Mouse (Mus musculus) testis, postnatal 14 days (tissue): ENCODE measurements around the gene Abhd14a.
A peak's percentile ranks its signal among the peaks of the same experiment; 100 is the strongest.

Source experiments
- DNase-seq: peaks from one replicate; pipeline ENCODE4 v3.0.0; 2021; ENCODE audit warnings: low spot score

The Abhd14a gene

GRCm38 (mm10) chr9:106410086-106410650, 37.3 kb downstream of the Abhd14a start:
- DNase-seq: no peak

- no peak for DNase-seq
Measured at GRCm38 (mm10) chr9:106409096-106409495, 38.4 kb downstream of the Abhd14a start.

GRCm38 (mm10) chr9:106406443-106407078, 40.9 kb downstream of the Abhd14a start:
- peak; percentile 63 for DNase-seq

- no peak for DNase-seq
Measured at GRCm38 (mm10) chr9:106405275-106405674, 42.2 kb downstream of the Abhd14a start.

- no peak for DNase-seq
Measured at GRCm38 (mm10) chr9:106402607-106403375, 44.7 kb downstream of the Abhd14a start.

GRCm38 (mm10) chr9:106402149-106402548, 45.3 kb downstream of the Abhd14a start:
- no peak for DNase-seq

GRCm38 (mm10) chr9:106399808-106400207, 47.7 kb downstream of the Abhd14a start:
- DNase-seq: no peak

GRCm38 (mm10) chr9:106398667-106399311, 48.7 kb downstream of the Abhd14a start:
- no peak for DNase-seq

- DNase-seq: peak; percentile 64
Measured at GRCm38 (mm10) chr9:106397733-106398132, 49.7 kb downstream of the Abhd14a start.

GRCm38 (mm10) chr9:106394649-106395602, 52.6 kb downstream of the Abhd14a start:
- no peak for DNase-seq

- no peak for DNase-seq
Measured at GRCm38 (mm10) chr9:106393548-106393947, 53.9 kb downstream of the Abhd14a start.

GRCm38 (mm10) chr9:106392828-106393527, 54.5 kb downstream of the Abhd14a start:
- DNase-seq: no peak
